Mouse (Mus musculus) cerebellum, adult 2 months (tissue): ENCODE data around the gene Hspa12a. TPM values are rescaled to one million over a fixed set of nuclear protein-coding genes. Genes with fewer than 3 reads are reported as not detected.
"Not testable (repeated sequence)": the region's sequence is repeated elsewhere in the genome, so short reads cannot be mapped to it uniquely, and the experiment has no call there.

Experiments
- DNase-seq, 2 experiments: peaks; one replicate each; pipeline ENCODE4 v3.0.0; 2021
- H3K27ac ChIP-seq: fragments of 200-500 bp; 2 replicates; pipeline ENCODE4 v1.5.1; 2012; ENCODE audit warnings: low read length, control low read depth, inconsistent platforms; ENCODE audit not compliant: insufficient read depth
- H3K27me3 ChIP-seq: fragments of 200-500 bp; 2 replicates; pipeline ENCODE4 v1.6.1; 2012; ENCODE audit warnings: inconsistent platforms, mild to moderate bottlenecking, low read length, moderate library complexity; ENCODE audit not compliant: control insufficient read depth, insufficient read depth
- H3K4me1 ChIP-seq: fragments of 200-500 bp; 2 replicates; pipeline ENCODE4 v1.6.1; 2011; ENCODE audit warnings: low read length; ENCODE audit not compliant: control insufficient read depth, insufficient read depth
- H3K4me3 ChIP-seq: fragments of 200-500 bp; replicated peaks from 2 replicates; pipeline ENCODE3; 2011; ENCODE audit warnings: mild to moderate bottlenecking, low read depth, low read length, control low read depth; ENCODE audit not compliant: insufficient read depth
- CTCF ChIP-seq: fragments of 200-500 bp; IDR thresholded peaks from 2 replicates; pipeline ENCODE4 v1.5.1; 2011; ENCODE audit warnings: low read depth, mild to moderate bottlenecking, control low read depth, low read length, moderate library complexity, borderline replicate concordance; ENCODE audit not compliant: insufficient read depth
- POLR2A ChIP-seq: fragments of 200-500 bp; IDR thresholded peaks from 2 replicates; pipeline ENCODE4 v1.6.1; 2011; ENCODE audit warnings: low read length, control low read depth, borderline replicate concordance; ENCODE audit not compliant: insufficient read depth
- whole genome bisulfite sequencing: fragments of 180-500 bp; shearing (Covaris S2); methylation state at CpG from one replicate; pipeline ENCODE4 v1.1.7; 2018; 5-methylcytosine and 5-hydroxymethylcytosine counted together
- polyA plus RNA-seq: library from polyadenylated mRNA; depleted of rRNA; stranded (reverse); fragments of >200 nt; gene quantifications from 2 replicates; pipeline ENCODE4 v1.2.3, GENCODE M21; 2012

Gene Hspa12a
- polyA plus RNA-seq, 1 experiment = 103 TPM

DNA sequence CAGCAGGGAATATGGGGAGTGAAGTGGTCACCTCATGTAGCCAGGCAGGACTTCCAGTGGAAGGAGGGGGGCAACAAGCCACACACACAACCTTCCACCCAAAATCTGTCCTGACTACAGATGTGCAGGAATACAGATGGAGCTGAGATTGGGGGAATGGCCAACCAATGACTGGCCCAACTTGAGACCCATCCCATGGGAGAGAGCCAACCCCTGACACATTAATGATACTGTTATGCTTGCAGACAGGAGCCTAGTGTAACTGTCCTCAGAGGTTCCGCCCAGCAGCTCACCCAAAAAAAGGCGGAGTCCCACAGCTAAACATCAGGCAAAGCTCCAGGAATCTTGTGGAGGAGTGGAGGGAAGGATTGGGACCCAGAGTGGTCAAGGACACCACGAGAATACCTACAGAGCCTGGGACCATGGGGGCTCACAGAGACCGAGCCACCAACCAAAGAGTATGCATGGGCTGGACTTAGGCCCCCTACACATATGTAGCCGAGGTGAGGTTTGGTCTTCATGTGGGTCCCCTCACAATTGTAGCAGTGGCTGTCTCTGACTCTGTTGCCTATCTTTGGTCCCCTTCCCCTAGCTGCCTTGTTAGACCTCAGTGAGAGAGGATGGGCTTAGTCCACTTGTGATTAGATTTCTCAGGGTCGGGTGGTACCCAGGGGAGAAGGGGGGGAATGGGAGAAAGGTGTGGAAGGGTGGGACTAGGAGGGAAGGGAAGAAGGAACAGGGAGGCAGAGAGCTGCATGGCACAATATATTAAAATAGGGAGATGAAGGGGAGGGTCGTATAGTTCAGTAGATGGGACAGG is 40.2 kb downstream of the Hspa12a start:
- Histone ChIP-seq H3K27me3 (no peaks in the 10 kb centered on the region; the same call in 1 of the 2 replicates), H3K4me3 (peak overlapping the region; percentile 57), H3K4me1 (0 out of 2 replicates have a peak, but pooled peaks cover 4% of the 10 kb centered on the region), H3K27ac (no peak overlapping the region)
- no peak for TF ChIP-seq CTCF
- TF ChIP-seq POLR2A = no peak
- no peak for DNase-seq
- WGBS = 71% methylated on average over 7 of the region's 7 CpGs

DNA sequence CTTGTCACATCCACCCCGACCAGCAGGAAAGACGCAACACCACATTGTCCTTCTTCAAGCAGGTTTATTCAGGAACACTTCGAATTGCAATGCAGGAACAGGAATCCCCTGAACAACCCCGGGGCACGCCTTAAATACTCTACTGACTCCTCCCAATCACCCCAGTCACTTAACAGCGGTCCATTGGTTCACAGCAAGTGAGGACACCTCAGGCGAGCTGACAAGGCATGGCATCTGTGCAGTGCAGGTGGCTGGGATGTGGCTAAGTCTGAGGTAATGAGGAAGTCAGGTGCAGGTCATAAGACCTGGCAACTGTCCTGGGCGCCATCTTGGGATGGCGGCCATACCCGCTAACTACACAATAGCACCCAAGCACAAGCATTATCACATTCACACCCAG is 43.0 kb downstream of the Hspa12a start:
- H3K4me3 ChIP-seq, DNase-seq, H3K27me3 ChIP-seq, H3K27ac ChIP-seq: not testable (repeated sequence)
- peaks cover 19% of the 10 kb centered on the region; the same call in 1 of the 2 replicates for H3K4me1 ChIP-seq
- WGBS = 88% methylated on average over 10 of the region's 10 CpGs

GRCm38 (mm10) chr19:58896216-58896615 is 47.2 kb downstream of the Hspa12a start:
- H3K4me3 ChIP-seq = no peak overlapping the region
- peak; percentile 82 to 86 for DNase-seq
- no peaks in the 10 kb centered on the region for H3K27me3 ChIP-seq
- no peak for TF ChIP-seq CTCF
- TF ChIP-seq POLR2A = no peak
- WGBS = 22% methylated on average over 3 of the region's 3 CpGs
- H3K27ac ChIP-seq = no peak overlapping the region
- peaks cover 15% of the 10 kb centered on the region; the same call in 1 of the 2 replicates for H3K4me1 ChIP-seq

DNA sequence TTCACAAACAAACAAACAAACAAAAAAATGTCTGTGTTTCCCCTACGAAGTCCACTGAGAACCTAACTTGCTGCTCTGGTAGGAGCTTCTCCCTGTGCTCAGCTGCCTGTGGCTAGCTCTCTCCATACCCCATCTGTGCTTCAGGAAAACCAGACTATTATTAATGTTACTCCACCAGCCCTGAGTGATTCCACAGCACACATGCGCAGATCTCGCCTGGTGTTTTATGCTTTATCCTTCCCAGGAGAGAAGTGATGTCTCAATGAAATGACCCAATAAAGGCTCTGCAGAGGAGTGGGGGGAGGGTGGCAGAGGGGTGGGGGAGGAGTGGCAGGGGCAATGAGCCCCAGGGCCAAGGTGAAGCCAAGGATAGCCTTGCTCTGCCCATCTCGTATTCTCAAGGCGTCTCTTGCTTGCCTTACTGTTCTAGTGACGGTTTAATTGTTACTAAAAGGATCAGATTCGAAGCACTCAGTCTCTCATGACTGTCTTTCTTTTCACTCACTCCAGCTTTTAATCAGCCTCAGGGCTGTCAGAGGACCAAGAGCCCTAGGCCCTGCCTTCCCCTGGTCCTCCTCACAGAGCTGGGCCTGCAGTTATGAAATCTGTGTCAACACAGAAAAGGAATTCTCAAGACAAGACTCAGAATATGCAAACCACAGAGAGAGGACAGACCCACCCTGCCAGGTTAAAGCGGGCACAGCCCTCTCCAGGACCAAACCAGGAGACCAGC is 54.0 kb downstream of the Hspa12a start:
- TF ChIP-seq CTCF (no peak), POLR2A (no peak)
- no peak overlapping the region for H3K27ac ChIP-seq
- peaks cover 8% of the 10 kb centered on the region for H3K4me1 ChIP-seq
- WGBS = 87% methylated on average over 8 of the region's 8 CpGs
- no peak overlapping the region for H3K4me3 ChIP-seq
- no peak for DNase-seq
- H3K27me3 ChIP-seq = no peaks in the 10 kb centered on the region

GRCm38 (mm10) chr19:58886467-58886866 is 57.0 kb downstream of the Hspa12a start:
- 77% methylated on average over 7 of the region's 7 CpGs for WGBS
- DNase-seq = no peak

DNA sequence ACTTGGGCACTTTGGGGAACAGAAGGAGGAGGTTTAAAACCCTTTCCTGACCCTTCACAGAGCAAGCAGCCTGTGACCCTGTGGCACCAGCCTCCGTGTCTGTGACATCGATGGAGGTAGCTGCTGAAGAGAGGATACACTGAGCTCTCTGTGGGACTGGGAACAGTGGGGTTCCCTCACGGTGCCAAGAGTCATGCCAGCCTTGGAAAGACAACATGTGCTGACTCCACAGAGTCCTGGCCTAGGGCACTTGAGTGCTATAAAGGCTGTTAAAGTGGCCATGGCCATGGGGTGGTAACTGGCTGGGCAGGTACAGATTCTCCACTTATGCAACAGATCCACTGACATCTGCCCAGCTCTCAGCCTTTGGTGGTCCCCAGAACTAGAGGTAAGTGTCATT is 60.0 kb downstream of the Hspa12a start:
- peaks cover 23% of the 10 kb centered on the region for H3K4me1 ChIP-seq
- WGBS = 5% methylated on average over 3 of the region's 3 CpGs
- no peak overlapping the region for H3K27ac ChIP-seq
- H3K4me3 ChIP-seq = no peak overlapping the region
- TF ChIP-seq POLR2A = no peak
- no peak for TF ChIP-seq CTCF
- DNase-seq = peak; percentile 86 to 91
- no peaks in the 10 kb centered on the region for H3K27me3 ChIP-seq

More at GRCm38 (mm10) chr19:58886467-58886866, 57.0 kb downstream of the Hspa12a start:
- no peak overlapping the region for H3K4me3 ChIP-seq
- no peaks in the 10 kb centered on the region for H3K27me3 ChIP-seq
- TF ChIP-seq CTCF (no peak), POLR2A (no peak)
- no peak overlapping the region for H3K27ac ChIP-seq
- peaks cover 23% of the 10 kb centered on the region for H3K4me1 ChIP-seq

DNA sequence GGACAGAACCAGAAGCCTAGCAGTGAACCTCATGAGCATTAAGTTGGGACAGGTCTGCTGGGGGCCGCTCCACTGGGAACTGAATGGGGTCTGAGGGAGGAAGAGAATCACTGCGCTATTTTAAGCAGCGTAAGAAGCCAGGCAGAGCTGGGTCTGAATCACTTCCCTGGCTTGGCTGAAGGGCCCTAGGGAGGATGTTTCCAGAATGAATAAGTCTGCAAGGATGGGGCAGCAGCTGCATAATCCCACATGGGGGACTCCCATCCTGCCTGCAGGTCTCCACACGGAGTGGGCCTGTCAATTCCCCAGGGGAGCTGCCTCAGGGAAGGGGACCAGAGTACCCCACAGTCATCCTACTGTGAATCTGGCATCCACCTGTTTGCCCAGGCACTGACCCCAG is 61.1 kb downstream of the Hspa12a start:
- no peak overlapping the region for H3K27ac ChIP-seq
- WGBS = 92% methylated on average over 4 of the region's 4 CpGs
- H3K4me1 ChIP-seq = peaks cover 23% of the 10 kb centered on the region
- no peak overlapping the region for H3K4me3 ChIP-seq
- no peak for TF ChIP-seq CTCF
- TF ChIP-seq POLR2A = no peak
- DNase-seq = no peak
- no peaks in the 10 kb centered on the region for H3K27me3 ChIP-seq
